Mouse (Mus musculus): ENCODE measurements around the gene Pls3. TPM values are rescaled to one million over a fixed set of nuclear protein-coding genes. Genes with fewer than 3 reads are reported as not detected.

Gene Pls3
- 61.3 and 68.4 TPM in 2 replicates for polyA plus RNA-seq (2015; fragmentation: Nextera tagmentation; extraction: Ambion mirVana)

DNA sequence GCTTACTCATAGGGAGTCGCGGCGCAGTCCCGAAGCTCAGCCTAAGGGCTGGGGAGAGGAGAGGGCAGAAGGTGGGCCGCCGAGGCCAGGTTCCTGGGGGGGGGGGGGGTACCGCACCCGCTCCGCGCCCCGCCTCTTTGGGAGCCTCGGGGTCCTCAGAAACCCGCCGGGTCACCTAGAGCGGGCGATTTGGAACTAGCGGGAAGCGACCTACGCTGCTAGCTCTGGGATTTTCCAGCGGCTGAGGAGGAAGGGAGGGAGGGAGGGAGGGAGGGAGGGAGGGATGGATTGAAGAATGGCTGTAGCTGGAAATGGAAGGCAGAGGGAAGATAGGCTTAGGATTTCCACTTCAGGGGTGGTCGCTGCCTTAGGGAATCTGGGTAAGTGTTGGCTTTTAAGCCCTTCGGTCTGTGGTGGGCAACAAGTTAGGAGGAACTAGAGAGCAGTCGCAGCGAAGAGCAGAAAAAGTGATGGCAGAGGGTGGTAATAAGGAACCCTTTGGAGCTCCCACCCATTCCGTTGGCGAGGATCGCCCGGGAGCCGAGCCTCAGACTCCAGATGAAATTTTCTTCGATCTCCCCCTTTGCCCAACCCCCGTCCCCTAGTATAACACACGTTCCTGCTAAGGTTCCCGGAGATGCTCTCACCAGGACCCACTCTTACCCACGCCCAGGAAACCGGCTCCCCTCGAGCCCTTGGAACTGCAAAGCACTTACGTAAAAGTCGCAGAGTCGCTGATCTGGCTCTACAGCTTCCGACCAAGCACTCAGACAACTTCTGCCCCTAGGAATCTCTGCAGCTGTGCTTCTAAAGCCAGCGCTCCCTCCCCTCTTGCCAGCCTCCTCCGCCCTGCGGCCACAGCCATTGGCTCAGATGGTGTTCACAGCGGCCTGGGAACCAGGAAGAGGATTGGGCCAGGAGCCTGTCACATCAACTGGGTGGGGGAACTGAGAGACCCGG is at the start of gene Pls3:
Pls3 (minus strand) TSS at position 851 of the 960 bp plus-strand sequence.
- Histone ChIP-seq H3K4me3 (ENCODE audit: low read length) (peak within 1 kb of the TSS; percentile 66), H3K9ac (ENCODE audit: low read length) (peak within 1 kb of the TSS; percentile 79), H3K4me2 (ENCODE audit: low read depth, low read length) (peak within 1 kb of the TSS; percentile 50), H3K27me3 (ENCODE audit: control insufficient read depth, insufficient read depth, low read length) (no peaks in the 10 kb centered on the region), H3K4me1 (ENCODE audit: control insufficient read depth, insufficient read depth, low read length) (no peaks in the 10 kb centered on the region), H3K9me3 (replicated peaks; ENCODE audit: control insufficient read depth, low read length) (no peaks in the 10 kb centered on the region), H3K36me3 (ENCODE audit: control insufficient read depth, insufficient read depth) (no peaks in the 10 kb centered on the region), H3K27ac (ENCODE audit: low read length) (peak within 1 kb of the TSS; percentile 90)
- peak; percentile 97 for ATAC-seq (replicated peaks; ENCODE audit: extremely low read depth, insufficient read depth, low FRiP score)
- WGBS = 7% methylated on average over 39 of the region's 45 CpGs

DNA sequence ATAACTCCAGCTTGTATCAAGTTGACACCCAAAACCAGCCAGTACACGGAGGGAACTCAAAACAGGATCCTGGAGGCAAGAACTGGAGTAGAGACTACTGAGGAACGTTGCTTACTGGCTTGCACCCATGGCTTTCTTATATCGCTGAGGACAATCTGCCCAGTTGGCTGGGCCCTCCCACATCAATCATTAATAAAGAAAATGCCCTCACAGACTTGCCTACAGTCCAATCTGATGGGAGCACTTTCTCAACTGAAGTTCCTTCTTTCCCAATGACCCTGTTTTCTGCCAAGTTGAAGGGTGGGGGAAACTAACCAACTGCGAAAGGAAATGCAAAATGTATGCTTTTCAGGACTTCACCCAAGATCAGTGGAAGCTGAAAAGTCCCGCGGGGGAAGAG is 20.7 kb upstream of the Pls3 start:
- no peak overlapping the region for H3K9ac ChIP-seq (ENCODE audit: low read length)
- no peak overlapping the region for H3K4me2 ChIP-seq (ENCODE audit: low read depth, low read length)
- 53% methylated on average over 6 of the region's 6 CpGs for WGBS
- no peak overlapping the region for H3K27ac ChIP-seq (ENCODE audit: low read length)
- no peak for ATAC-seq (replicated peaks; ENCODE audit: extremely low read depth, insufficient read depth, low FRiP score)
- H3K4me3 ChIP-seq (ENCODE audit: low read length) = no peak overlapping the region
- no peaks in the 10 kb centered on the region for H3K4me1 ChIP-seq (ENCODE audit: control insufficient read depth, insufficient read depth, low read length)
- no peaks in the 10 kb centered on the region for H3K36me3 ChIP-seq (ENCODE audit: control insufficient read depth, insufficient read depth)
- no peaks in the 10 kb centered on the region for H3K27me3 ChIP-seq (ENCODE audit: control insufficient read depth, insufficient read depth, low read length)
- no peaks in the 10 kb centered on the region for H3K9me3 ChIP-seq (replicated peaks; ENCODE audit: control insufficient read depth, low read length)

DNA sequence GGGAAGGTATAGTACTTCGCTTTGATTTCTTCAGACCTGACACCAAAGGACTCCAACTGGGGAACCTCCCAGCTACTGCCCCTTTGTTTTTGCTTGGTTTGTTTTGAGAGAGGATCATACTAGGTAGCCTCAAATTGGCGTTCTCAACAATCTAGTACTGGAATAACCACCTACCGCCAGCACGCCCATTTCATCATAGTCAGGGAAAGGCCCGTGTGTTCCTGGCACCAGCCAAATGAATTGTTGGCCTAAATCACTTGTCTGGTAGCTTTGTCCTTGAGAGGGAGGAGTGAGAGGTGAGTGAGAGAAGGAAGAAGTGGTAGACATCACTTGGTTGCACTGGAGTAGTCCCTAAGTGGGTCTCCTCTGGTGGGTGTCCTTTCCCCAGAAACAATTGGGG is 584 bp upstream of the Pls3 start:
- 15% methylated on average over 5 of the region's 5 CpGs for WGBS
- H3K4me3 ChIP-seq (ENCODE audit: low read length) = peak overlapping the region; percentile 66
- no peaks in the 10 kb centered on the region for H3K36me3 ChIP-seq (ENCODE audit: control insufficient read depth, insufficient read depth)
- H3K27ac ChIP-seq (ENCODE audit: low read length) = no peak overlapping the region
- no peaks in the 10 kb centered on the region for H3K4me1 ChIP-seq (ENCODE audit: control insufficient read depth, insufficient read depth, low read length)
- ATAC-seq (replicated peaks; ENCODE audit: extremely low read depth, insufficient read depth, low FRiP score) = no peak
- peak overlapping the region; percentile 50 for H3K4me2 ChIP-seq (ENCODE audit: low read depth, low read length)
- H3K9ac ChIP-seq (ENCODE audit: low read length) = no peak overlapping the region; the same call in 1 of the 2 replicates
- H3K9me3 ChIP-seq (replicated peaks; ENCODE audit: control insufficient read depth, low read length) = no peaks in the 10 kb centered on the region
- H3K27me3 ChIP-seq (ENCODE audit: control insufficient read depth, insufficient read depth, low read length) = no peaks in the 10 kb centered on the region

DNA sequence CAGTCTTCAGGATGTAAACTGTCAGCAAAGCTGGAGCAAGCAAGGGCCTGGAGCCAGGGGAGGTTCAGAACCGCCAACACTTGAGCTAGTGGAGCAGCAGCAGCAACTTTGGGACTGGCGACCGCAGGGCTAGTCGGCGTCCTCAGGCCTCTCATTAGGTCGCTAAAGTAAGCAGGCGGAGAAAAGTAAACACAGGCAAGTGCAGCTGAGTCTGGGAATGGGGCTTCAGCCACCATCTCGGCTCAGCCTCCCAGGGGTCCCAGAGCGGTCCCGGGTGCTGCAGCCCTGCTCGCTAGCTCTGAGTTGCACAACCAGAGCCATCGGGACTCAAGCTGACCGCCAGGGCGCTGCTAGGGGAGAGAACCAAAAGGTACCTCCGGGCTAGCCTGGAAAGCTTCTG is 1.2 kb downstream of the Pls3 start:
- Histone ChIP-seq H3K4me2 (ENCODE audit: low read depth, low read length) (peak overlapping the region; percentile 50), H3K27me3 (ENCODE audit: control insufficient read depth, insufficient read depth, low read length) (no peaks in the 10 kb centered on the region), H3K27ac (ENCODE audit: low read length) (peak overlapping the region; percentile 34), H3K9ac (ENCODE audit: low read length) (peak overlapping the region; percentile 79), H3K36me3 (ENCODE audit: control insufficient read depth, insufficient read depth) (no peaks in the 10 kb centered on the region), H3K4me3 (ENCODE audit: low read length) (peak overlapping the region; percentile 66), H3K4me1 (ENCODE audit: control insufficient read depth, insufficient read depth, low read length) (no peaks in the 10 kb centered on the region), H3K9me3 (replicated peaks; ENCODE audit: control insufficient read depth, low read length) (no peaks in the 10 kb centered on the region)
- WGBS = 12% methylated on average over 15 of the region's 15 CpGs
- ATAC-seq (replicated peaks; ENCODE audit: extremely low read depth, insufficient read depth, low FRiP score) = peak; percentile 40; the same call in 1 of the 2 replicates

DNA sequence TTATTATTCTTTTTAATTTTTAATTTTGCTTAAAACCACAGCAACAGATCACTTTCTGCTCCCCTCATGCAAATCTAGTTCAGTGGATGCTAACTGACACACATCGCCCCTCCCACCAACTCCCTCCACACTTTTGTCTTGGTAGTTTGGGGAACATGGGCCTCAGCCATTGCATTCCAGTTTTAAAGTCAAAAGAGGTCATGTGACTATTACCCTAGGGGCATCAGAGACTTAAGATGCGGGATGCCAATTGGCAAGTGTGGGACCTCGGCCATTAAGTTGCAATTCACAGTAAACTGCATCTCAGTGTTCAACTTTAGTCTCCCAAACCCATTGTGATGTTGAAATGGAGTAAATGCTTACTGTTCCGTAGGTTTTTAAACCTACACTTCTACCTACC is 1.7 kb downstream of the Pls3 start:
- ATAC-seq (replicated peaks; ENCODE audit: extremely low read depth, insufficient read depth, low FRiP score) = no peak
- Histone ChIP-seq H3K4me3 (ENCODE audit: low read length) (peak overlapping the region; percentile 66), H3K9ac (ENCODE audit: low read length) (peak overlapping the region; percentile 79), H3K36me3 (ENCODE audit: control insufficient read depth, insufficient read depth) (no peaks in the 10 kb centered on the region), H3K9me3 (replicated peaks; ENCODE audit: control insufficient read depth, low read length) (no peaks in the 10 kb centered on the region), H3K4me2 (ENCODE audit: low read depth, low read length) (peak overlapping the region; percentile 50), H3K27me3 (ENCODE audit: control insufficient read depth, insufficient read depth, low read length) (no peaks in the 10 kb centered on the region), H3K4me1 (ENCODE audit: control insufficient read depth, insufficient read depth, low read length) (no peaks in the 10 kb centered on the region), H3K27ac (ENCODE audit: low read length) (peak overlapping the region; percentile 34; the same call in 1 of the 2 replicates)
- WGBS = 51% methylated on average over 4 of the region's 4 CpGs

DNA sequence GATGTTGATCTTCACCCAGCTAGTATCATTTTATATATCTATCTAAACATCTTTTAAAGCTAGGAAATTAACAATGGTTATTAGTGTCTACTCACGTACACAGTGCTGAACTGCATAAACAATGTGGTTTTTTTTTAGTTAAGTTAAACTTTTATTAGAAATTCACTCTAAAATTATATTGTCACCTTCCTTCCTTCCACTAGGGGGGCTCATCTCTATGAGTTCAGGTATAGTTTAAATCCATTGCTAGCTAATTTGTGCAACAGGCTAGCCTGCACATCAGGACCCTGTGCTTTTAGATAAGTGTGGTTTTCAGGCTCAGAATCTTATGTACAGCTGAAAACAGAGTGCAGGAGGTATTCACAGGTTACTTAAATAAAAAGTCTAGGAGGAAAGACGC is 3.1 kb downstream of the Pls3 start:
- no peak overlapping the region for H3K4me3 ChIP-seq (ENCODE audit: low read length)

DNA sequence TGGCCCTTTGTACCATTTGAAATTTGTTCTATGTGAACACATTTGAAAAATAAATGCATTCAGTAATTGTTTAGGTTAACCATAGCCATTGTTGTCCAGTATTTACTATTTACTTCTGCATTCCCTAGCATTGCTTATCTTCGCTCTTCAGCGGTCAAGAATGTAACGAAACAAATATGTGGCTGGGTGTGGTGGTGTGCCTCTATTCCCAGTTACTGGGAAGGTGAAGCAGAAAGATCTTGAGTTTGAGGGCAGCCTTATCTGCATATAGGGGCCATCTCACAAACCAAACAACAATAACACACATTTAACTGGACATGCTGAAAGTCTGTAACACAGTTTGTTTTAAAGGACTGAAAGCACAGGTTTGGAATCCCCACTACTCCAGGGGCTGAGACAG is 13.3 kb downstream of the Pls3 start:
- Histone ChIP-seq H3K4me1 (ENCODE audit: control insufficient read depth, insufficient read depth, low read length) (no peaks in the 10 kb centered on the region), H3K4me3 (ENCODE audit: low read length) (no peak overlapping the region), H3K9me3 (replicated peaks; ENCODE audit: control insufficient read depth, low read length) (no peaks in the 10 kb centered on the region), H3K9ac (ENCODE audit: low read length) (no peak overlapping the region), H3K36me3 (ENCODE audit: control insufficient read depth, insufficient read depth) (no peaks in the 10 kb centered on the region), H3K27me3 (ENCODE audit: control insufficient read depth, insufficient read depth, low read length) (no peaks in the 10 kb centered on the region), H3K27ac (ENCODE audit: low read length) (no peak overlapping the region), H3K4me2 (ENCODE audit: low read depth, low read length) (no peak overlapping the region)
- 72% methylated on average over 3 of the region's 3 CpGs for WGBS
- ATAC-seq (replicated peaks; ENCODE audit: extremely low read depth, insufficient read depth, low FRiP score) = no peak

More for the DNA sequence above, 3.1 kb downstream of the Pls3 start:
- Histone ChIP-seq H3K9me3 (replicated peaks; ENCODE audit: control insufficient read depth, low read length) (no peaks in the 10 kb centered on the region), H3K36me3 (ENCODE audit: control insufficient read depth, insufficient read depth) (no peaks in the 10 kb centered on the region), H3K27me3 (ENCODE audit: control insufficient read depth, insufficient read depth, low read length) (no peaks in the 10 kb centered on the region), H3K9ac (ENCODE audit: low read length) (no peak overlapping the region), H3K4me1 (ENCODE audit: control insufficient read depth, insufficient read depth, low read length) (no peaks in the 10 kb centered on the region; the same call in 1 of the 2 replicates), H3K4me2 (ENCODE audit: low read depth, low read length) (no peak overlapping the region), H3K27ac (ENCODE audit: low read length) (no peak overlapping the region)
- no peak for ATAC-seq (replicated peaks; ENCODE audit: extremely low read depth, insufficient read depth, low FRiP score)
- 78% methylated on average over 2 of the region's 2 CpGs for WGBS

DNA sequence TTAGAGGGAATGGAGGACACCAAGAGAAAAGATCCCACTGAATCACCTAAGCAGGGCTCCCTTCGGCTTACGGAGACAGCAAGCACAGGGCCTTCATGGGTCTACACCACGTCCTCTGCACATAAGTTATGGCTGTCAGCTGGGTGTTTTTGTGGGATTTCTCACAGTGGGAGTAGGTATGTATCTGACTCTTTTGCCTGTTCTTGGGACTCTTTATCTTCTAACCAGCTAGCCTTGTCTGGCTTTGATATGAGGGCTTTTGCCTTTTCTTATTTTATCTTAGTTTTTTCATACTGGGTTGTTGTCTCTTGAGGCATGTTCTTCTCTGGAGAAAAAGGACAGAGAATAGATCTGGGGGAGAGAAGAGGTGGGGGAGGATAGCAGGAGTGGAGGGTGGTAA is 20.7 kb downstream of the Pls3 start:
- WGBS = 92% methylated on average over 3 of the region's 3 CpGs
- H3K4me3 ChIP-seq (ENCODE audit: low read length) = no peak overlapping the region
- no peak overlapping the region for H3K4me2 ChIP-seq (ENCODE audit: low read depth, low read length)
- no peak for ATAC-seq (replicated peaks; ENCODE audit: extremely low read depth, insufficient read depth, low FRiP score)
- no peaks in the 10 kb centered on the region for H3K36me3 ChIP-seq (ENCODE audit: control insufficient read depth, insufficient read depth)
- H3K27ac ChIP-seq (ENCODE audit: low read length) = no peak overlapping the region
- H3K4me1 ChIP-seq (ENCODE audit: control insufficient read depth, insufficient read depth, low read length) = no peaks in the 10 kb centered on the region
- no peaks in the 10 kb centered on the region for H3K27me3 ChIP-seq (ENCODE audit: control insufficient read depth, insufficient read depth, low read length)
- H3K9me3 ChIP-seq (replicated peaks; ENCODE audit: control insufficient read depth, low read length) = no peaks in the 10 kb centered on the region
- no peak overlapping the region for H3K9ac ChIP-seq (ENCODE audit: low read length)

DNA sequence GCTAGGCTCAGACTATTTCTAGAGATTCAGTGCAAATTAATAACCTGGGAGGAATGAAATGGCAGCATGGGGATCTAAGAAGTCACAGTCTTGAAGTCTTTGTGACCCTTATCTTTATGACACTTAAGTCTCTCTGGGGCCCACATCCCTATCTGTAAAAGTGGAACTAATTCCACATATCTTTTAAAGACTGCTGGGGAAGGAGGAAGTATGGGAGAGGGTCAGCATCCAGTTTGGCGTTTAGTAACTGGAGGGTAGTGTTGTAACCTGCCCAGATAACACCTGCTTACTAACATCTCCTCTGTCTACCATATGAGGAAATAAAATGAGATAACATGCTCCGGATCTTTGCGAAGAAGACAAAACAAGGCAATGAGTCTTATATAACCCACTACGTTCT is 30.7 kb downstream of the Pls3 start:
- H3K27me3 ChIP-seq (ENCODE audit: control insufficient read depth, insufficient read depth, low read length) = no peaks in the 10 kb centered on the region
- 64% methylated on average over 4 of the region's 4 CpGs for WGBS
- H3K9ac ChIP-seq (ENCODE audit: low read length) = no peak overlapping the region
- no peaks in the 10 kb centered on the region for H3K9me3 ChIP-seq (replicated peaks; ENCODE audit: control insufficient read depth, low read length)
- H3K36me3 ChIP-seq (ENCODE audit: control insufficient read depth, insufficient read depth) = no peaks in the 10 kb centered on the region
- H3K4me2 ChIP-seq (ENCODE audit: low read depth, low read length) = no peak overlapping the region
- no peak for ATAC-seq (replicated peaks; ENCODE audit: extremely low read depth, insufficient read depth, low FRiP score)
- no peaks in the 10 kb centered on the region for H3K4me1 ChIP-seq (ENCODE audit: control insufficient read depth, insufficient read depth, low read length)
- no peak overlapping the region for H3K4me3 ChIP-seq (ENCODE audit: low read length)
- no peak overlapping the region for H3K27ac ChIP-seq (ENCODE audit: low read length)
